Mouse (Mus musculus) liver, embryonic 14.5 days (tissue): ENCODE measurements around the gene Myo18b.

ENCODE experiments used
- CTCF ChIP-seq: IDR thresholded peaks from 2 replicates; pipeline ENCODE4 v1.5.1; 2016; ENCODE audit warnings: antibody characterized with exemption, low read depth, control low read depth
- EP300 ChIP-seq: IDR thresholded peaks from 2 replicates; pipeline ENCODE4 v1.6.1; 2016; ENCODE audit warnings: antibody characterized with exemption, low read depth

GRCm38 (mm10) chr5:112728432-112728831, 167.7 kb downstream of the Myo18b start:
- no peak for TF ChIP-seq CTCF
- TF ChIP-seq EP300 = no peak
